Mouse (Mus musculus): ENCODE measurements around the gene Ahdc1.

Gene Ahdc1

DNA sequence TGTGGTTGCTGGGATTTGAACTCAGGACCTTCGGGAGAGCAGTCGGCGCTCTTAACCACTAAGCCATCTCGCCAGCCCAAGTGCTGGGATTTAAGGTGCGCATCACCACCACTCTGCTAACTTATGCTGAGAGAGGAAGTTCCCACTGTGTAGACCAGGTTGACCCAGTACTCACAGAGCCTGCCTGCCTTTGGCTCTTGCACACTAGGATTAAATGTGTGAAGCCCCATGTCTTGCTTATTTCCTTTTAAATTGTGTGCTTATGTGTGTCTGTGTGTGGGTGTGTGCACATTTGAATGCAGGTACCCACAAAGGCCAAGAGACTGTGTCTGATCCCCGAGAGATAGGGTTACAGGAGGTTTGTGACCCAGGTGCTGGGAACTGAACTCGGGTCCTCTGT, 95.6 kb downstream of the Ahdc1 start:
- DNase-seq, result no peak

DNA sequence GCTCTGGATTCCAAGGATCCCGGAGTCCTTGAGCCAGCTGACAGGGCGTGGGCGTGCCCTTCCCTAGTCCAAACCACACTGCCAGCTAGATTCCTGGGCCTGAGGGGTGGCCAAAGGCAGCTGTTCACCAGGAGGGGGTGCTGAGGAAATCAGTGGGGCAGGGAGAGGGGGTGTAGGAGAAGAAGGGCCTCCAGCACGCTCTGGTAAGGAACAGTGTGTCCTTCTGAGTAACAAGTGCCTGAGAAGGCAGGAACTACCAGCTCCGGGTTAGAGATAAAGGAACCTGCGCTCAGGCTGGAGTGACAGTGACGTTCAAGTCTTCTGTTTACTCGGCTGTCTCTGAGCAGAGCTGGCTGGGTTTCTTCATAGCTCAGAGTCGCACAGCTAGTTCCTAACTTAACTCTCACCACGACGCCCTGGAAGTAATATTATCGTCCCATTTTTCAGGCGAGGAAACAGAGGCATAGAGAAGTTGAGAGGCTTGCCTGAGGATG, 96.8 kb downstream of the Ahdc1 start:
- no peak for DNase-seq

DNA sequence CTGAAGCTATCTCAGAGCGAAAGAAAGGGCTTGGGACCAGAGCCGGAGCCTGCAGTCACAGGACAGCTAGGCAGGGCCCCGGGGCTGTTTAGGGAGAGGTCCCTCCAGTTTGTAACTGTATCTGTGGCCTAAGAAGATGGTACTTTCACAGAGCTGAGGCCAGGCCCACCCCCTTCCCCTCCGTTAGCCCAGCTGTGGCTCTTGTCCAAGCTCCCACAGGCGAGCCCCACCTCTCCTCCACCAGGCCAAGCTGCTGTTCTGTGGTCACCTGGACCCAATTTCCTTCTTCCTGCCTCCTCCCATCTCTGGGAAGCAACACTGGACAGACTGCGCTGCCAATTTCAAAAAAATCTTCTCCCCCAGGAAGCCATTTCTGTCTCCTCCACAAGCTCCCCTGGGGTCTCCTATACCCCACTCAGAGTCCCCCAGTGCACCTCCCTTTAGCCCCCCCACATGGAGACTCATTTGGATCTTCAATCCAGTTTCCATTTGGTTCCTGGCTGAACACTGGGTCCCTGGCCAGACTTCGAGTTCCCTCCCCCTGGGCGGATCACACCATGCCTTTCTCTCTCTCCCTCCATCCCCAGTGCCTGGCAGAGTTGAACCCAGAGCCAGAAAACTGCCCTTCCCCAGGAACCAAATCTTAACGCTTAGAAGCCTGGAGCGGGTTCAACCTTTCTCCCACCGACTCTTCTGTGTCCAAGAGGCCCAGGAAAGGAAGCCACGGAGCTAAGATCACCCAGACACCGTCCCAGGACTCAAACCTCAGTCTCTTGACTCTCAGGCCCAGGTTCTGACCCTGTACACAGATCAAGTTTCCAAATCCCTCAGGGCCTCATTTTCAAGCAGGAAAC, 97.6 kb downstream of the Ahdc1 start:
- DNase-seq, result no peak

DNA sequence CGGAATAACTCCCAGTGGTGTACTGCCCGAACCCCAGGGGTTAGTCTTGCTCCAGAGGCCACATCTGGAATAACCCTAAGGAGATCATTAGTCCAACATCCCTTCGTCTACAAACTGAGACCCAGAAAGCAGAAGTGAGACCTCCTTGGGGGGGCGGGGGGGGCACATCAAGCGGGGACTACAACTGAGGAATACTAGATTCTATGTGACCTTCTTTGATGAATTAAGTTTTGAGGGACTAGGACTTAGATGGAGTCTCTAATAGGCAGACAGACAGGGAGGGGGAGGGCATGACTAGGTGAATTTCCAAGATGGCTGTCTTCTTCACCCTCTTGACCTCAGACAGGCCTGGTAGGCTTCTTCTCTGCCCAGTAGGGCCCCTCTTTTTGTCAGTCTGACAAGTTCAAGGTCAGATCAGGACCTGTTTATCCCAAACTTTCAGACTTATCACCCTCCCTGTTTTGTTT, 98.3 kb downstream of the Ahdc1 start:
- DNase-seq, result no peak

DNA sequence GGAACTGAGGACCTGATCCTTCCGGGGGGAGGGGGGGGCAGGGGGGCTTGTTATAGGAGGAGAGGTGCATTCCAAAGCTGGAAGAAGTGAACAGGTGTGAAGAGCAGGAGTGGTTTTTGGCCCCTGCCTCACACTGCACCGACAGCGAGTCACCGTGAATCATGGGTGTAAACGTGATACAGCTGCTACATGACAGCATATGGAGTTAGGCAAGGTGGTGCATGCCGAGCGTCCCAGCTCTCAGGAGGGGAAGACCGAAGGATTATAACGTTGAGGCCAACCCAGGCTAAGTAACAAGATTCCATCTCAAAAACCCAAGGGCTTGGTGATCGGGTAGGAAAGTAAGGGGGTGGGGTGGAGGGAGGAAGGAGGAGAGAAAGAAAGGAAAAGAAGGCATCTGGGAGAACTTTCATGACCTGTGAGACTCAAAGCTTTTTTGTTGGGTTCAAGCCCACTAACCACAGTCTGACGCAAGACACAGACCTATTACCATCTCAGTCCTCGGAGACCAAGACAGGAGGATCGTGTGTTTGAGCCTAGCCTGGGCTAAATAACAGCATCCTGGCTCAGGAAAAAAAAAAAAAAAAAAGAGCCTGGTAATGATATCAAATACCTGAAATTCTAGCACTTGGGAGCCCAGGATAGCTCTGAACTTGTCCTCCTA, 101.2 kb downstream of the Ahdc1 start:
- DNase-seq, result no peak

DNA sequence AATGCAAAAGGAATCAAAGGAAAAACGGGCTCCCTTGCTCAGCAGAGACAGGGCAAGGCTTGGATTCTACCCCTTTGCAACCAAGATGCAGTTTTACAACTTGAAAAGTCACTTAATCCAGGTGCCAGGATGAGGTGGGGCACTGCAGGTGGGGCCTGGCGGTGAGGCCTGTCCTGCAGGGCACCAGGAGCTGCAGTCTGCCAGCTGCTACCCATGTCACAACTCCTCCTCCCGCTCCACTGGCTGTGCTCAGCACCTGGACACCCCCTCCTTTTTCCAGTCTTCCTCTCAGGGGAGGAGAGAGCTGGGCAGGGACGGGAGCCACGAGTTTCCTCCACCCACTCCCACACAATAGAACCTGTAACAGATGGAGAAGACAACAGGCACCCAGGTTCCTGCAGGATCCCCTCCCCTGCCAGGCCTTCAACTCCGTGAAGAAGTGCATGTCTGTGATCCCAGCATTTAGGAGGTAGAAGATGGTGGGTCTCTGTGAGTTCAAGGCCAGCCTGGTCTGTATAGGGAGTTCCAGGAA, 102.4 kb downstream of the Ahdc1 start:
- DNase-seq, result no peak

DNA sequence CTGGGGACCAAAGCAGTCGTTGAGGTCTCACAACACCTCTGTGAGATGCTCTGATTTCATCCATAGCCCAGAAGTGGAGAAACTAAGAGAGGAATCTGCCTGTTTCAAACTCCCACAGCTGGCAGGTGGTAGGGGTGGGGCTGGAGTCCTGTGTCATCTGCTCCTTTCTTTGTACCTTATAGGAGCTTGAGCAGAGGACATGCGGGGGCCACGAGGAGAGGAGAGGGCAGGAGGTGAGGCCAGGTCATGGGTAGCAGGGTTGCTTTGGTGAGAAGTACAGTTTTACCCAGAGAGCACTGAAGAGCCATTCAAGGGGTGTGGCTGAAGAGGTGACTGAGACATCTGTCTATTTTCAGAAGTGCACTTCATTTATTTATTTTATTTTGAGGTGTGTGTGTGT, 103.7 kb downstream of the Ahdc1 start:
- no peak for DNase-seq

DNA sequence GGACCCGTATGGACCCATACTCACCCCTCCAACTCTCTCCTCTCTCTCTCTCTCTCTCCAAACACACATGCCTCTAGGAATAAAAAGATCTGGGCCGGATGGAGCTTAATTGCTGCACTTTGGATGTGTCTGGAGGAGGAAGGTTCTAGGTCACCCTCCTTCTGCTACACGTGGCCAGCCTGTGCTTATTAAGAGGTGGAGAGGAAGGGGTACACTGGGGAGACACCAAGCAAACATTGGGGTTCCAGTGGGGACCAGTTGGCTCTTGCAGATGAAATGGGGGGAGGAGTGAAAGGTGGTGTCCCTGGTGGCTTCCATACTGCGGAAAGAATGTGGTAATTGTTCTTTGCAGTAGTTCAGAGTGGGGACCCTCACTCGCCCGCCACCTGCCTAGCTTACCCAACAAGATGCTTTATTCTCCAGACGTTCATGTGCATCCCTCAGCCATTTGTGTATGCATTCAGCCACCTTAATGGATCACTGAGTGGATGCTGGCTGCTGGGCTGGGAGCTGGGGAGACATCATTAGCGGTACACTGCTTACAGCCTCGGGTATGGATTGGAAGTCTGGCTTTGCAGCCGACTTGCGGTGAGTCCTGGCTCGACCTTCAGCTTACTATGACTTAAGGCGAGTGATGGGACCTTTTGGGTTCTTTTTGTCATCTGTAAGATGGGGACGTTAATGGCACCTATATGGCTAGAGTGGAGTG, 104.8 kb downstream of the Ahdc1 start:
- DNase-seq, result no peak

DNA sequence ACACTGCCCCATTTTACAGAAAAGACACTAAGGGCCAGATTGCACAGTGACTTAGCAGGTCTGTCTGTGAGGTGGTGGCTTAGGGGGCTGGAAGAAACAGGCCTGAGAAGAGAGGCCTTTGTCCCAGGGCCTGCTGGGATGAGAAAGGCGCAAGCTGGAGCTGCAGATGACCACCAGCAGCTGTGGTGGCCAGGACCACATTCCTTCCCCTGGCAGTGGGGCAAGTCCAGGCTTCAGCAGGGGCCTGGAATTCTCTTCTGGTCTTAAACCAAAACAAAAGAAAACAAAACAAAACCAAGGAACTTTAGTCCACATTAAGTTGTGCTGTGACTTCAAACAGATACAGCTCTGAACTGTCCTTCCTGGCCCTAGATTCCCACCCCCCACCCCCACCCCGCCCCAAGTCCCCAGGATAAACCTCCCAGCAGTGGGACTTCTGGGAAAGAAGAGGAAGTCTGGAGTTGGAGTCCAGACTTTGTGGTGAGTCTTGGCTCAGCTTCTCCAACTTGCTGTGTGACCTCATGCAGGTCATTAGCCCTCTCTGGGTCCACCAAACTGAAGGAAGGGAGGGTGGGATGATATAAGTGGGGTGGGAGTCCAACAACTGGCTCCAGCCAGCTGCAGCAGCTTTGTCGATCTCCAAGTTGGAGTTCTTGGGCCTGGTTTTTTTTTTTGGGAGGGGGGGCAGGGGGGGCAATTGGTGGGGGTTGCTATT, 105.9 kb downstream of the Ahdc1 start:
- no peak for DNase-seq

DNA sequence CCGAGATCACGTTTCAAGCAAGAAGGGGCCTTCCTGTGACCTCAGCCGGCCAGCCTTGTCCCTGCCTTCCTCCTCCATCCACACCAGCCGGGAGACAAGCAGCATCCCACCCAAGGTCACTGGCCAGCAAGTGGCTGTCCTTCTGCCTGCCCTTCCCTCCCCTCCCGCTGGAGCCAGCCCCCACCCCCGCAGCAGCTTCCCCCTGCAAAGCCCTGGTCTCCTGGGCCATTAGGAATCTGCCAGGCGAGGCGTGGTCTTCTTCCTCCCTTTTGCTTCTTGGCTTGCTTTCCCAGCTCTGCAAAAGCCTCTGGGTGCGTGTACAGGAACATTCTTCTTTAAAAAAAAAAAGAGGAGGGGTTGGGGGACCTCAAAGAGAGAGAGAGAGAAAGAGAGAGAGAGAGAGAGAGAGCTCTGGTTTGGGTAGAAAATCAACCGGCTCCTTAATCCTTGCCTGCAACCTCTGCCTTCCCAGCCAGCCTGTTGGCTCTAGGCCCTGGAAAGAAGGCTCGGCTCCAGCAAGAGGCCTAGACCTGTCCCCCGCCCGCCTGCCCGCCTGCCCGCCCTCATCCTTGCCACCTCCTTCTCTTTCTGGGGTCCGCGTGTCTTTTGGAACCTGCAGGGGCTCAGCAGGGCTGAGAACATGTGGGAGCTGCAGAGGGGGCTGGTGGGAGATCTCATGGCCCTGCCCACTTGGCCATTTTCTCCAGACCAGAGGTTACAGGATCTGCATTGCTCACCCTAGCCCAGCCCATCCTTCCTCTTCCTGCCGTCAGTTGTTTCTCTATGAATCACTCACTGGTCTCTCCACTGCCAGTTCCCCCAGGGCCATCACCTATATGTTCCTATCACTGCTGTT, 106.7 kb downstream of the Ahdc1 start:
- DNase-seq, result peak; percentile 75

DNA sequence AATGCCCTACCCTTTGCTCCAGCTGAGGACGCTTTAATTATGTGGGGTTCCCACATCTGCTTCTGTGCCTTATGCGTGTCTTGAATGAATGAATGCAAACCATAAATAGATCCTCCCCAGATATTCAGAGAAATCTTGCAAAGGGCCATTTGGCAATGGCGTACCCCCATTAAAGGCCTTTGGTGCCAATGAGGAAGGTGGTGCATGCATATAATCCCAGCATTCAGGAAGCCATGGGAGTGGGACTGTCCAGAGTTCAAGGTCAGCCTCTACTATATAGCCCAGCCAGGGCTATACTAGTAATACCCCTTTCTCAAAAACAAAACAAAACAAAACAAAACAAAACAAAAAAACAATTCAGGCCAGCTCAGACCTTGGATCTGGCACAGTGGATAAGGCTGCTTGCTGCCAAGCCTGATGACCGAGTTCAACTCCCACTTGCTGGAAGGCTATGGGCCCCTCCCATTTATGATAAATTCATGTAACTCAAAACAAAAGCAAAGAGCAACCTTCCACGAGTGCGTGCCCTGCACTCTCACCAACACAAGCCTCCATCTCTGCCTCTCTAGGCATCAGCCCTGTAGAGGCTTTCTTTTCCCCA, 107.8 kb downstream of the Ahdc1 start:
- DNase-seq, result no peak

DNA sequence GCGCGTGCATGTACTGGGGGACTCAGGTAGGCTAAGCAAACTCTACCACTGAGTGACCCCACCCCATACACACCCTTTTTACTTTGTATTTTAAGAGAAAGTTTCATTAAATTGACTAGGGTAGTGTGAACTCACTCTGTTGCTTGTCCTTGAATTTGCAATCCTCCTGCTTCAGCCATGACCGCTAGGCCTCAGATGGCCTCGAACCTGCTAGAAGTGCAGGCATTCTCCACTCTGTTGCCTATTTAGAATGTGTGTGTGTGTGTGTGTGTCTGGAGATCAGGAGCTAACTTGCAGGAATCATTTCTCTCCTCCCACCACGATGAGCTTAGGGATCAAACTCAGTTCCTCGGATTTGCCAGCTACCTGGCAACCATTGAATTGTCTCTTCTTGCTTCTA, 108.5 kb downstream of the Ahdc1 start:
- no peak for DNase-seq

DNA sequence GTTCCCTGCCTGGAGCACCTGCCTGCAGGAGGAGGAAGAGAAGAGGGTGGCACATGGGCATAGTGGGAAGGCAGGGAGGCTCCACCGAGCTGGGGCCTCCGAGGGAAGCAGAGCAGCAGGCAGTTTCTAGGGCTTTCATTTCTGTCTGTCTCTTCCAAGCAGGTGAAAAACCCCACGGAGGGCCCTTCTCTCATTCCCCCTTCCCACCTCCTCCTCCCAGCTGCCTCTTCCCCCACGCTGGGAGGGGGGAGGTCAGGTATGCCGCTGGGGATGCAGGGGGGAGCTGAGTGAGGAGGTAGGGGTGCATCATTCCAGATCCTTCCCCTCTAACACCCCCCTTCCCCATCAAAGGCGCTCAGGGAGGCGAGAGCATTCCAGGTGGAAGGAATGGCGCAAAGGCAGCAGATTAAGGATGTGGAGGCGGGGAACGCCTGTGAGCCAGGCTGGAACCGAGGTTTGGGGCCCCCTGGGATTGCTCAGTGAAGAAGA, 109.8 kb downstream of the Ahdc1 start:
- peak; percentile 14 for DNase-seq

DNA sequence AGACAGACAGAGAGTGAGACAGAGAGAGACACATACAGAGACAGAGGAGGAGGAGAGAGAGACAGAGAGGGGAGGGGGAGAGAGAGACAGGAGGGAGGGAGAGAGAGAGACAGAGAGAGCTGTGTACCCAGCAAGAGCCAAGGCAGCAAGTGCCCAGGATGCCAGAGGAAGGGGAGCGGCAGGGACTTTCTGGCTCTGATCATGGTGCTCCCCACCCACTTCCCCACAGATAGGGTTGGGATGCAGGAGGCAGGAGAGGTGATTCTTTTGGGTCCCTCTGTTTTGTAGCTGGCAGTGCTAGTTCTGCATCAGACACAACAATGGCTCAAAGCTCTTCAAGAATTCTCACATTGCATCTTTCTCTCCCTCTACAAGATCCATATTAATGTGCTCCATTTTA, 110.4 kb downstream of the Ahdc1 start:
- DNase-seq, result peak; percentile 2

DNA sequence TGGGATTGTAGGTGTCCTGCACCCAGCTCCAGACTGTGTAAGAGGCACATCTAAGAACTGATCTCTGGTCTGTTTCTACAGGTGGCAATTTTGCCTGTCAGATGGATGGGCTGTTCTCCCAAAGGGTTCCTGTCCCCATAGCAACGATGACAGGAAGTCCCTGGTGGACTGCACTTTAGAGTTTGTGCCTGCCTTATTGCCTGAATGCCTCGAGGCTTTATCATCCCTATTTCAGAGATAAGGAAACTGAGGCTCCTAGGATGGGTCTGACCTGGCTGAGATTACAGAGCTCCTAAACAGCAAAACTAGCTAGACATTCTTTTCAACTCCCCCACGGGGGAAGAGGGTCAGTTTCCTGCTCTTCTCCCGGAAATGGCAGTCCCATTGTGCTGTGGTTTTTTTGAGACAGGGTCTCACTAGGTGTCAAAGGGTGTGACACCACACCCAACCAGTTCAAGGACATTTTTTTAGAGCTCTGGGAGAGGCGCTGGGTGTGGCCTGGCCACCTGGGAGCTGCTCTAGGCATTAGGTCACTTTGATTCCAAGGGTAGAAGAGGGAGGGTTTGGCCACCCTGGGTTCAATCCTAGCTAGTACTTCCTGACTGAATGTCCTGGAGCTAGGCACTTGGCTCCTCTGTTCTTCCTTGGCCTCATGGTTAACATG, 111.0 kb downstream of the Ahdc1 start:
- DNase-seq, result peak; percentile 2

DNA sequence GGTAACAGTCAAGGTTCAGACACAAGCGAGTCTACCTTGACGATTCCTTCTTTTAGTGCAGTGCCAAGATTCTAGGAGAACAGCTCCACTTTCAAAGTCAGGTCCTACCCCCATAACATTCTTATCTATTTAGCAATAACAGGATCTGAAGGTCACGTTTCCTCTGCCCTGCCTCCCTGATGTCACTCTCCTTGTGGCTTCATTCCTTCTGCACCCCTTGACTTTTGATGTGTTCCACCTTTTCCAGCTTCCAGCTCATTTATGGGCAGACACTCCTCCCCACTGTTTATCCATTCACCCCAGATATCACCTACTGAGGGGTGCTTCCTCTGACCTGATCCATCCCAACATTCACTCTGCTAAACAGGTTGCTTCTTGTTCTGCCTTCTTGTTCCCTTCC, 116.0 kb downstream of the Ahdc1 start:
- DNase-seq, result no peak
